Mouse (Mus musculus) midbrain, postnatal 0 days (tissue): ENCODE data around the gene Gm13289. TPM values are rescaled to one million over a fixed set of nuclear protein-coding genes. Genes with fewer than 3 reads are reported as not detected.
A peak's percentile ranks its signal among the peaks of the same experiment; 100 is the strongest.
"Not testable (repeated sequence)": the region's sequence is repeated elsewhere in the genome, so short reads cannot be mapped to it uniquely, and the experiment has no call there.

Experiments used
- ATAC-seq: fragments of 200-750 bp; cut with Nextera tagmentation; 2 replicates; pipeline ENCODE4 v1.8.0; 2017; ENCODE audit warnings: moderate number of reproducible peaks, mild to moderate bottlenecking, moderate TSS enrichment, moderate library complexity; ENCODE audit not compliant: low FRiP score
- DNase-seq: peaks from one replicate; pipeline ENCODE4 v3.0.0-alpha.2; 2015; ENCODE audit warnings: low spot score
- H3K27ac ChIP-seq: fragments of 300-500 bp; sonication (generic); 2 replicates; pipeline ENCODE4 v1.5.1; 2014; ENCODE audit warnings: low read depth, mild to moderate bottlenecking, low read length, mixed read lengths
- H3K27me3 ChIP-seq: fragments of 300-500 bp; sonication (generic); 2 replicates; pipeline ENCODE4 v1.6.1; 2014; ENCODE audit warnings: low read length, control low read depth, mixed read lengths; ENCODE audit not compliant: insufficient read depth
- H3K36me3 ChIP-seq: fragments of 300-500 bp; sonication (generic); 2 replicates; pipeline ENCODE4 v1.6.1; 2014; ENCODE audit warnings: low read length, control low read depth, mixed read lengths; ENCODE audit not compliant: insufficient read depth
- H3K4me1 ChIP-seq: fragments of 300-500 bp; sonication (generic); 2 replicates; pipeline ENCODE4 v1.6.1; 2014; ENCODE audit warnings: mild to moderate bottlenecking, control low read depth, antibody characterized with exemption, low read length, mixed read lengths; ENCODE audit not compliant: insufficient read depth
- H3K4me2 ChIP-seq: fragments of 300-500 bp; sonication (generic); 2 replicates; pipeline ENCODE4 v1.6.1; 2014; ENCODE audit warnings: low read depth, mild to moderate bottlenecking, low read length, mixed read lengths; ENCODE audit not compliant: poor library complexity, severe bottlenecking
- H3K4me3 ChIP-seq: fragments of 300-500 bp; sonication (generic); 2 replicates; pipeline ENCODE4 v1.5.1; 2014; ENCODE audit warnings: low read depth, mild to moderate bottlenecking, low read length, moderate library complexity
- H3K9ac ChIP-seq: fragments of 300-500 bp; sonication (generic); replicated peaks from 2 replicates; pipeline ENCODE4 v1.6.1; 2014; ENCODE audit warnings: mild to moderate bottlenecking, low read length, moderate library complexity, mixed read lengths; ENCODE audit not compliant: poor library complexity, severe bottlenecking
- H3K9me3 ChIP-seq: fragments of 300-500 bp; sonication (generic); 2 replicates; pipeline ENCODE4 v1.6.1; 2016; ENCODE audit warnings: low read length, control low read depth
- CTCF ChIP-seq: IDR thresholded peaks from 2 replicates; pipeline ENCODE4 v1.5.1; 2016; ENCODE audit warnings: antibody characterized with exemption, mild to moderate bottlenecking
- WGBS: fragments of 180-500 bp; shearing (Covaris S2); extraction: QIAGEN DNeasy Blood & Tissue Kit; methylation state at CpG from one replicate; pipeline ENCODE4 v1.1.7; 2014; 5-methylcytosine and 5-hydroxymethylcytosine counted together
- polyA plus RNA-seq: library from polyadenylated mRNA; unstranded; fragments of >200 nt; fragmentation: Nextera tagmentation; extraction: Ambion mirVana; gene quantifications from 2 replicates; pipeline ENCODE4 v1.2.1, GENCODE M21; 2015
- total RNA-seq: library from RNA; depleted of rRNA; stranded (reverse); fragments of >200 nt; gene quantifications from 2 replicates; pipeline ENCODE4 v1.2.3, GENCODE M21; 2014

Gene Gm13289
- total and polyA plus RNA-seq, 2 experiments from 2014 or later = not detected

DNA sequence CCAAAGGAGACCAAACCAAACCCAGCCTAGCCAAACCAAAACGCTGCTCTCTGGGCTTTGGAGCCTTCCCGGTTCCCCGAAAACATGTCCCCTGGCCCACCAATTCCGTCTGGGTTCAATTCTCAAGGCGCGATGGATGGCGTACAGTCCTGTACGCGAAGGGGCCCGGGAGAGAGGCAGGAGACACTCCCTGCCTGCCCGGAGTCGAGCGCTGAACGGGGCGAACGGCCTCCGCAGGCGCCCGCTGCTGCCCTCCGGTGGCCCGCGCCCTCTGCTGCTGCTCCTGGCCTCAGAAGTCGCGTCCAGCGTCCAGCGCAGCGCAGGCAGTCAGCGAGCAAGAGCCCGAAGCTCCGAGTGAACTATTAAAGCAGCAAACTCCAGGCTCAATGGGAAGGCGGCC, 5.6 kb downstream of the Gm13289 start:
- not testable (repeated sequence) for H3K36me3 ChIP-seq, H3K4me2 ChIP-seq, H3K27ac ChIP-seq, H3K27me3 ChIP-seq, H3K4me3 ChIP-seq, H3K4me1 ChIP-seq, H3K9ac ChIP-seq, ATAC-seq, DNase-seq, H3K9me3 ChIP-seq
- TF ChIP-seq CTCF = 0 out of 2 replicates have a peak, but pooled peaks have one; percentile 12
- WGBS = no CpG with 5 or more reads among the region's 31 CpGs

DNA sequence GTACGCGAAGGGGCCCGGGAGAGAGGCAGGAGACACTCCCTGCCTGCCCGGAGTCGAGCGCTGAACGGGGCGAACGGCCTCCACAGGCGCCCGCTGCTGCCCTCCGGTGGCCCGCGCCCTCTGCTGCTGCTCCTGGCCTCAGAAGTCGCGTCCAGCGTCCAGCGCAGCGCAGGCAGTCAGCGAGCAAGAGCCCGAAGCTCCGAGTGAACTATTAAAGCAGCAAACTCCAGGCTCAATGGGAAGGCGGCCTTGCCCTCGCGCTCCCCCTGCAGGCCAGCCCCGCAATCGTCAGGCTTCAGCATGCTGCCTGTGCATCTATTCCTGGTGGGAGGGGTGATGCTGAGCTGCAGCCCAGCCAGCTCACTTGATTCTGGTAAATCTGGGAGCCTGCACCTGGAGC, 8.7 kb downstream of the Gm13289 start, which contains the start of gene Gm13276:
Gene Gm13276 (plus strand): TSS at position 301 of the 400 bp plus-strand sequence.
- H3K4me2 ChIP-seq, H3K4me1 ChIP-seq, H3K27me3 ChIP-seq, DNase-seq, ATAC-seq, H3K9me3 ChIP-seq, H3K36me3 ChIP-seq, H3K4me3 ChIP-seq, H3K9ac ChIP-seq, H3K27ac ChIP-seq: not testable (repeated sequence)
- no CpG with 5 or more reads among the region's 27 CpGs for WGBS

GRCm38 (mm10) chr4:88788402-88788801, 11.7 kb downstream of the Gm13289 start, which contains the start of gene Gm13277:
TSS of gene Gm13277 (plus strand) at chr4:88788632.
- not testable (repeated sequence) for H3K27me3 ChIP-seq, ATAC-seq, DNase-seq, H3K27ac ChIP-seq, H3K4me3 ChIP-seq, H3K9me3 ChIP-seq, H3K4me2 ChIP-seq, H3K9ac ChIP-seq, H3K36me3 ChIP-seq, H3K4me1 ChIP-seq
- no CpG with 5 or more reads among the region's 28 CpGs for WGBS
- TF ChIP-seq CTCF = peak; percentile 59

DNA sequence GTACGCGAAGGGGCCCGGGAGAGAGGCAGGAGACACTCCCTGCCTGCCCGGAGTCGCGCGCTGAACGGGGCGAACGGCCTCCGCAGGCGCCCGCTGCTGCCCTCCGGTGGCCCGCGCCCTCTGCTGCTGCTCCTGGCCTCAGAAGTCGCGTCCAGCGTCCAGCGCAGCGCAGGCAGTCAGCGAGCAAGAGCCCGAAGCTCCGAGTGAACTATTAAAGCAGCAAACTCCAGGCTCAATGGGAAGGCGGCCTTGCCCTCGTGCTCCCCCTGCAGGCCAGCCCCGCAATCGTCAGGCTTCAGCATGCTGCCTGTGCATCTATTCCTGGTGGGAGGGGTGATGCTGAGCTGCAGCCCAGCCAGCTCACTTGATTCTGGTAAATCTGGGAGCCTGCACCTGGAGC, 14.5 kb downstream of the Gm13289 start, which contains the start of gene Gm13278:
Gene Gm13278 (plus strand): TSS at position 301 of the 400 bp plus-strand sequence.
- H3K36me3 ChIP-seq, H3K4me2 ChIP-seq, H3K4me3 ChIP-seq, H3K9ac ChIP-seq, H3K9me3 ChIP-seq, H3K27me3 ChIP-seq, H3K27ac ChIP-seq, ATAC-seq, DNase-seq, H3K4me1 ChIP-seq: not testable (repeated sequence)
- no CpG with 5 or more reads among the region's 28 CpGs for WGBS

DNA sequence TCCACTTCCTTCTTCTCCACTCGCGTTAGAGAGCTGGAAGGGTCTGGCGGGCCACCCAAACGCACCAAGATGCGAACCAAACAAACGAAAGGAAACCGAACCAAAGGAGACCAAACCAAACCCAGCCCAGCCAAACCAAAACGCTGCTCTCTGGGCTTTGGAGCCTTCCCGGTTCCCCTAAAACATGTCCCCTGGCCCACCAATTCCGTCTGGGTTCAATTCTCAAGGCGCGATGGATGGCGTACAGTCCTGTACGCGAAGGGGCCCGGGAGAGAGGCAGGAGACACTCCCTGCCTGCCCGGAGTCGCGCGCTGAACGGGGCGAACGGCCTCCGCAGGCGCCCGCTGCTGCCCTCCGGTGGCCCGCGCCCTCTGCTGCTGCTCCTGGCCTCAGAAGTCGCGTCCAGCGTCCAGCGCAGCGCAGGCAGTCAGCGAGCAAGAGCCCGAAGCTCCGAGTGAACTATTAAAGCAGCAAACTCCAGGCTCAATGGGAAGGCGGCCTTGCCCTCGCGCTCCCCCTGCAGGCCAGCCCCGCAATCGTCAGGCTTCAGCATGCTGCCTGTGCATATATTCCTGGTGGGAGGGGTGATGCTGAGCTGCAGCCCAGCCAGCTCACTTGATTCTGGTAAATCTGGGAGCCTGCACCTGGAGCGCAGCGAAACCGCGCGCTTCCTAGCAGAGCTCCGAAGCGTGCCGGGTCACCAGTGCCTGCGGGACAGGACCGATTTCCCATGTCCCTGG, 17.4 kb downstream of the Gm13289 start, which contains the start of gene Gm13275:
Gene Gm13275 (plus strand): TSS at position 552 of the 740 bp plus-strand sequence.
- H3K27ac ChIP-seq, H3K9ac ChIP-seq, DNase-seq, H3K4me3 ChIP-seq, H3K27me3 ChIP-seq, H3K4me2 ChIP-seq, H3K36me3 ChIP-seq, ATAC-seq, H3K4me1 ChIP-seq, H3K9me3 ChIP-seq: not testable (repeated sequence)
- TF ChIP-seq CTCF = peak; percentile 39
- WGBS = 0% methylated on average over 8 of the region's 52 CpGs

- H3K4me3 ChIP-seq, H3K9me3 ChIP-seq, H3K27me3 ChIP-seq, H3K9ac ChIP-seq, H3K36me3 ChIP-seq, ATAC-seq, H3K4me1 ChIP-seq, DNase-seq, H3K4me2 ChIP-seq, H3K27ac ChIP-seq: not testable (repeated sequence)
- WGBS = no CpG with 5 or more reads among the region's 28 CpGs
These were observed 20.4 kb downstream of the Gm13289 start, which contains the start of gene Gm13279 for GRCm38 (mm10) chr4:88797097-88797496. TSS of gene Gm13279 (plus strand) at chr4:88797397.

DNA sequence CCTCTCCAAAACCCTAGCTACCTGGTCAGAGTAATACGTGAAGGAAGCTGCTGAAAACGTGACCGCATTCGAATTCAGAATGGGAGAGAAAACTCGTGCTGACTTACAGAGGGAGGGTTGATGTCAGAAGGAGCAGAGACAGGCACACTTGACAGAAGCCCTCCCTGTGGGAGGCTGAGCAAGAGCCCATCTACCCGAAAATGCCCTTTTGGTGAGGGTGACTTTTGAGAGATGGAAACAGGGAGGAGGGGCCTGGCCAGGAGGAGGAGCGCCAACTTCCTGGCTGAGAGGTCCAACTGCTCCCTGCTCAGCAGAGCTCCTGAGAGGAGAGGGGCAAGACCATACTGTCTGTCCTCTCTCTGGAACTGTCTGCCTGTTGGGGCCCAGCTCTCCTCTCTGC, 22.6 kb downstream of the Gm13289 start, which contains the start of gene Gm13285:
Gene Gm13285 (plus strand): TSS at position 301 of the 400 bp plus-strand sequence.
- not testable (repeated sequence) for H3K27ac ChIP-seq, H3K9ac ChIP-seq, H3K4me3 ChIP-seq, DNase-seq, ATAC-seq, H3K4me1 ChIP-seq, H3K27me3 ChIP-seq, H3K4me2 ChIP-seq, H3K9me3 ChIP-seq, H3K36me3 ChIP-seq
- WGBS = 17% methylated on average over 3 of the region's 7 CpGs

DNA sequence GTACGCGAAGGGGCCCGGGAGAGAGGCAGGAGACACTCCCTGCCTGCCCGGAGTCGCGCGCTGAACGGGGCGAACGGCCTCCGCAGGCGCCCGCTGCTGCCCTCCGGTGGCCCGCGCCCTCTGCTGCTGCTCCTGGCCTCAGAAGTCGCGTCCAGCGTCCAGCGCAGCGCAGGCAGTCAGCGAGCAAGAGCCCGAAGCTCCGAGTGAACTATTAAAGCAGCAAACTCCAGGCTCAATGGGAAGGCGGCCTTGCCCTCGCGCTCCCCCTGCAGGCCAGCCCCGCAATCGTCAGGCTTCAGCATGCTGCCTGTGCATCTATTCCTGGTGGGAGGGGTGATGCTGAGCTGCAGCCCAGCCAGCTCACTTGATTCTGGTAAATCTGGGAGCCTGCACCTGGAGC, 26.2 kb downstream of the Gm13289 start, which contains the start of gene Gm13287:
Gene Gm13287 (plus strand): TSS at position 301 of the 400 bp plus-strand sequence.
- not testable (repeated sequence) for H3K4me3 ChIP-seq, H3K4me2 ChIP-seq, DNase-seq, H3K9ac ChIP-seq, H3K4me1 ChIP-seq, H3K36me3 ChIP-seq, ATAC-seq, H3K27me3 ChIP-seq, H3K27ac ChIP-seq, H3K9me3 ChIP-seq
- WGBS = no CpG with 5 or more reads among the region's 29 CpGs
